Mouse (Mus musculus): Measurements from ENCODE around the gene Zfp664. TPM values are rescaled to one million over a fixed set of nuclear protein-coding genes. Genes with fewer than 3 reads are reported as not detected.
A peak's percentile ranks its signal among the peaks of the same experiment; 100 is the strongest.

Zfp664 gene
- polyA plus RNA-seq, 1 experiment from 2014 or later: 59.0 TPM

DNA sequence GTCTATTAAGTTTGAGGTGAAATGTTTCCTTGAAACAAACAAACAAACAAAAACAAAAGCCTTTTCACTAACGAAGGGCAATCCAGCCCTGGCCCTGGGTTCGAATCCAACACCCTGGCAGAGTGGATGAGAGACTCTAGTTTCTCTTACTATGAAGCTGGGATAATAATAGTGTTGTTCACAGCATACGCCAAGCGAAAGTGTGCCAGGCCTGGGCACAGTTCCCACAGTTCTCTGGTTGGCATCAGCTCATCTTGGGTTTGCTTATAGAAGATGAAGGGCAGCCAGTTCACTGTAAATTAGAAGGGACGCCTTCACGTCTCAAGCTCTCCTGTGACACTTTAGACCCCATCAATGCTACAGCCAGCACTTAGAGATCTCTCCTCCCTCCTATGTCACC lies 39.2 kb downstream of the Zfp664 start:
- ATAC-seq (ENCODE audit: low read depth): no peak
- DNase-seq (ENCODE audit: low spot score): no peak
- H3K4me1 ChIP-seq (ENCODE audit: control insufficient read depth, insufficient read depth, low read length): peaks cover 14% of the 10 kb centered on the region
- no peaks in the 10 kb centered on the region; the same call in 1 of the 2 replicates for H3K27me3 ChIP-seq (replicated peaks; ENCODE audit: control insufficient read depth, insufficient read depth, low read length)
- H3K27ac ChIP-seq (replicated peaks; ENCODE audit: low read depth, low read length): peak overlapping the region; percentile 39; the same call in 1 of the 2 replicates
- 0 out of 2 replicates have a peak overlapping the region, but pooled peaks have one; percentile 8 for H3K9ac ChIP-seq (ENCODE audit: low read depth, low read length)
- 85% methylated on average over 6 of the region's 6 CpGs for WGBS
- H3K4me3 ChIP-seq (ENCODE audit: low read depth, low read length): no peak overlapping the region
- no peaks in the 10 kb centered on the region for H3K36me3 ChIP-seq (ENCODE audit: control insufficient read depth, insufficient read depth, low read length)
- no peaks in the 10 kb centered on the region for H3K9me3 ChIP-seq (ENCODE audit: control insufficient read depth, low read length)
- no peak overlapping the region for H3K4me2 ChIP-seq (ENCODE audit: low read depth, low read length)

DNA sequence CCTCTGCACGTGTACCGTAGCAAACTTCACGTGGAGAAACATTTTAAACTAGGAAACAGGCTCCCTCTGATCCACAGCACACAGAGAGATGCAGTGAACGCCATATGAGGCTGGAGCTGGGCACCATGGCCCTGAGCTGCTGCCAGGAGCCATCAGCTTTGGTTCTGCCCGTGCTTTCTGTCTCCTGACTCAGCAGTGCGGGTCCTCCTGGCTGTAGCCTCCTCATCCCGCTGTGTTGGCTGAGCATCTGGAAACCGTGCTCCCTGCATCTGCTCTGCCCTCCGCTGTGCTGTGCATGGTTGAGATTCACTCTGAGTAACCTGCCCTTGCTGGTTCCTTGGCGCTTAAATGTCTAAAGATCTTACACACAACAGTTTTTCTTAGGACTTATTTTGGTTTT lies 39.7 kb downstream of the Zfp664 start:
- H3K4me3 ChIP-seq (ENCODE audit: low read depth, low read length): no peak overlapping the region
- no peak overlapping the region for H3K4me2 ChIP-seq (ENCODE audit: low read depth, low read length)
- no peak for DNase-seq (ENCODE audit: low spot score)
- H3K36me3 ChIP-seq (ENCODE audit: control insufficient read depth, insufficient read depth, low read length): no peaks in the 10 kb centered on the region
- no peaks in the 10 kb centered on the region for H3K9me3 ChIP-seq (ENCODE audit: control insufficient read depth, low read length)
- 60% methylated on average over 9 of the region's 10 CpGs for WGBS
- H3K27me3 ChIP-seq (replicated peaks; ENCODE audit: control insufficient read depth, insufficient read depth, low read length): no peaks in the 10 kb centered on the region; the same call in 1 of the 2 replicates
- no peak overlapping the region for H3K9ac ChIP-seq (ENCODE audit: low read depth, low read length)
- ATAC-seq (ENCODE audit: low read depth): no peak
- no peak overlapping the region for H3K27ac ChIP-seq (replicated peaks; ENCODE audit: low read depth, low read length)
- peaks cover 14% of the 10 kb centered on the region for H3K4me1 ChIP-seq (ENCODE audit: control insufficient read depth, insufficient read depth, low read length)

DNA sequence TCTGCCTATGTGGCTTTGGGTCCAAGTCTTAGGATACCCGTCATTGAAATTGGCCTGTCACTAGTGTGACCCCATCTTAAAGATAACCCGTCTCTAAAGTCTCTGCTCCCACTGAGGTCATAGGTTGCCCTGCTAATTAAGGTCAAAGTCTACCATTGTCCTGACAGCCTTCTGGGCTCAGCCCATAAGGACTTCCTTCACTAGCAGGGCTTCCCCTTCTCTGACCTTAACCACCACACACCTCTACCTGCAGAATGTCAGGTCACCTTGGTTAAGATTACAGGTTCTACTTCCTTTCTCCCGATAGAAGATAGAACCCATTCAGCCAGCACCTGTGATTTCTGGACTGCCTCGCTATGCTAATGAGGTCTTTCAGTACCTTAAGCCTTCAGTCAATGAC lies 41.4 kb downstream of the Zfp664 start:
- DNase-seq (ENCODE audit: low spot score) (no peak), ATAC-seq (ENCODE audit: low read depth) (no peak)
- peaks cover 14% of the 10 kb centered on the region for H3K4me1 ChIP-seq (ENCODE audit: control insufficient read depth, insufficient read depth, low read length)
- no peak overlapping the region for H3K9ac ChIP-seq (ENCODE audit: low read depth, low read length)
- H3K9me3 ChIP-seq (ENCODE audit: control insufficient read depth, low read length): no peaks in the 10 kb centered on the region
- H3K4me3 ChIP-seq (ENCODE audit: low read depth, low read length): no peak overlapping the region
- H3K4me2 ChIP-seq (ENCODE audit: low read depth, low read length): no peak overlapping the region
- no peaks in the 10 kb centered on the region; the same call in 1 of the 2 replicates for H3K27me3 ChIP-seq (replicated peaks; ENCODE audit: control insufficient read depth, insufficient read depth, low read length)
- 86% methylated on average over 4 of the region's 4 CpGs for WGBS
- H3K36me3 ChIP-seq (ENCODE audit: control insufficient read depth, insufficient read depth, low read length): no peaks in the 10 kb centered on the region
- no peak overlapping the region for H3K27ac ChIP-seq (replicated peaks; ENCODE audit: low read depth, low read length)

GRCm38 (mm10) chr5:124906890-124907289 lies 44.4 kb downstream of the Zfp664 start:
- no peaks in the 10 kb centered on the region for H3K36me3 ChIP-seq (ENCODE audit: control insufficient read depth, insufficient read depth, low read length)
- 67% methylated on average over 13 of the region's 13 CpGs for WGBS
- no peak overlapping the region for H3K4me3 ChIP-seq (ENCODE audit: low read depth, low read length)
- H3K27ac ChIP-seq (replicated peaks; ENCODE audit: low read depth, low read length): no peak overlapping the region
- no peak for DNase-seq (ENCODE audit: low spot score)
- no peaks in the 10 kb centered on the region for H3K9me3 ChIP-seq (ENCODE audit: control insufficient read depth, low read length)
- no peaks in the 10 kb centered on the region; the same call in 1 of the 2 replicates for H3K27me3 ChIP-seq (replicated peaks; ENCODE audit: control insufficient read depth, insufficient read depth, low read length)
- H3K4me2 ChIP-seq (ENCODE audit: low read depth, low read length): no peak overlapping the region
- no peaks in the 10 kb centered on the region for H3K4me1 ChIP-seq (ENCODE audit: control insufficient read depth, insufficient read depth, low read length)
- no peak overlapping the region for H3K9ac ChIP-seq (ENCODE audit: low read depth, low read length)
- ATAC-seq (ENCODE audit: low read depth): no peak

GRCm38 (mm10) chr5:124908860-124909259 lies 46.4 kb downstream of the Zfp664 start:
- H3K9ac ChIP-seq (ENCODE audit: low read depth, low read length): no peak overlapping the region
- no peaks in the 10 kb centered on the region for H3K36me3 ChIP-seq (ENCODE audit: control insufficient read depth, insufficient read depth, low read length)
- ATAC-seq (ENCODE audit: low read depth): peak; percentile 70
- no peaks in the 10 kb centered on the region for H3K9me3 ChIP-seq (ENCODE audit: control insufficient read depth, low read length)
- peak; percentile 85 for DNase-seq (ENCODE audit: low spot score)
- no peak overlapping the region for H3K27ac ChIP-seq (replicated peaks; ENCODE audit: low read depth, low read length)
- no peaks in the 10 kb centered on the region; the same call in 1 of the 2 replicates for H3K27me3 ChIP-seq (replicated peaks; ENCODE audit: control insufficient read depth, insufficient read depth, low read length)
- H3K4me2 ChIP-seq (ENCODE audit: low read depth, low read length): no peak overlapping the region
- 21% methylated on average over 5 of the region's 5 CpGs for WGBS
- H3K4me3 ChIP-seq (ENCODE audit: low read depth, low read length): no peak overlapping the region
- H3K4me1 ChIP-seq (ENCODE audit: control insufficient read depth, insufficient read depth, low read length): peaks cover 3% of the 10 kb centered on the region; the same call in 1 of the 2 replicates

GRCm38 (mm10) chr5:124912276-124912675 lies 49.8 kb downstream of the Zfp664 start:
- no peak overlapping the region for H3K4me3 ChIP-seq (ENCODE audit: low read depth, low read length)
- H3K9ac ChIP-seq (ENCODE audit: low read depth, low read length): no peak overlapping the region
- H3K4me1 ChIP-seq (ENCODE audit: control insufficient read depth, insufficient read depth, low read length): peaks cover 3% of the 10 kb centered on the region; the same call in 1 of the 2 replicates
- H3K9me3 ChIP-seq (ENCODE audit: control insufficient read depth, low read length): no peaks in the 10 kb centered on the region
- ATAC-seq (ENCODE audit: low read depth) (no peak), DNase-seq (ENCODE audit: low spot score) (peak; percentile 44)
- no peak overlapping the region for H3K4me2 ChIP-seq (ENCODE audit: low read depth, low read length)
- 37% methylated on average over 6 of the region's 7 CpGs for WGBS
- no peak overlapping the region for H3K27ac ChIP-seq (replicated peaks; ENCODE audit: low read depth, low read length)
- H3K36me3 ChIP-seq (ENCODE audit: control insufficient read depth, insufficient read depth, low read length): no peaks in the 10 kb centered on the region
- H3K27me3 ChIP-seq (replicated peaks; ENCODE audit: control insufficient read depth, insufficient read depth, low read length): no peaks in the 10 kb centered on the region

GRCm38 (mm10) chr5:124912946-124913933 lies 50.7 kb downstream of the Zfp664 start:
- H3K27me3 ChIP-seq (replicated peaks; ENCODE audit: control insufficient read depth, insufficient read depth, low read length): no peaks in the 10 kb centered on the region
- H3K36me3 ChIP-seq (ENCODE audit: control insufficient read depth, insufficient read depth, low read length): no peaks in the 10 kb centered on the region
- 34% methylated on average over 20 of the region's 20 CpGs for WGBS
- H3K9me3 ChIP-seq (ENCODE audit: control insufficient read depth, low read length): no peaks in the 10 kb centered on the region
- ATAC-seq (ENCODE audit: low read depth) (peak; percentile 76; the same call in 1 of the 2 replicates), DNase-seq (ENCODE audit: low spot score) (peak; percentile 67)
- H3K9ac ChIP-seq (ENCODE audit: low read depth, low read length): no peak overlapping the region
- peaks cover 3% of the 10 kb centered on the region; the same call in 1 of the 2 replicates for H3K4me1 ChIP-seq (ENCODE audit: control insufficient read depth, insufficient read depth, low read length)
- H3K27ac ChIP-seq (replicated peaks; ENCODE audit: low read depth, low read length): peak overlapping the region; percentile 1; the same call in 1 of the 2 replicates
- no peak overlapping the region for H3K4me3 ChIP-seq (ENCODE audit: low read depth, low read length)
- no peak overlapping the region for H3K4me2 ChIP-seq (ENCODE audit: low read depth, low read length)

- H3K4me3 ChIP-seq (ENCODE audit: low read depth, low read length): no peak overlapping the region
- H3K9ac ChIP-seq (ENCODE audit: low read depth, low read length): no peak overlapping the region
- H3K27ac ChIP-seq (replicated peaks; ENCODE audit: low read depth, low read length): no peak overlapping the region
- DNase-seq (ENCODE audit: low spot score) (no peak), ATAC-seq (ENCODE audit: low read depth) (no peak)
- H3K9me3 ChIP-seq (ENCODE audit: control insufficient read depth, low read length): no peaks in the 10 kb centered on the region
- H3K4me2 ChIP-seq (ENCODE audit: low read depth, low read length): no peak overlapping the region
- 85% methylated on average over 3 of the region's 3 CpGs for WGBS
- H3K4me1 ChIP-seq (ENCODE audit: control insufficient read depth, insufficient read depth, low read length): peaks cover 15% of the 10 kb centered on the region
- H3K27me3 ChIP-seq (replicated peaks; ENCODE audit: control insufficient read depth, insufficient read depth, low read length): no peaks in the 10 kb centered on the region
- H3K36me3 ChIP-seq (ENCODE audit: control insufficient read depth, insufficient read depth, low read length): no peaks in the 10 kb centered on the region
Measured at GRCm38 (mm10) chr5:124919798-124920197, 57.3 kb downstream of the Zfp664 start.

All from embryonic facial prominence, embryonic 14.5 days (tissue).